Mouse (Mus musculus) spleen, postnatal 4 days (tissue): ENCODE measurements at regions not wholly inside any gene's neighbourhood (a gene's known extent, or its start where the extent isn't known, plus 50 kb on each side); places are given as distances from the start of the nearest gene placed in this dataset.
"Not testable (repeated sequence)": the region's sequence is repeated elsewhere in the genome, so short reads cannot be mapped to it uniquely, and the experiment has no call there.

Source experiments
- DNase-seq, 2 experiments: peaks; one replicate each; pipeline ENCODE4 v3.0.0; 2022; ENCODE audit warnings: low spot score in 2 of 2

- no peak for DNase-seq
Observed at GRCm38 (mm10) chr15:11479166-11479944, 79.9 kb upstream of the Tars start.

DNA sequence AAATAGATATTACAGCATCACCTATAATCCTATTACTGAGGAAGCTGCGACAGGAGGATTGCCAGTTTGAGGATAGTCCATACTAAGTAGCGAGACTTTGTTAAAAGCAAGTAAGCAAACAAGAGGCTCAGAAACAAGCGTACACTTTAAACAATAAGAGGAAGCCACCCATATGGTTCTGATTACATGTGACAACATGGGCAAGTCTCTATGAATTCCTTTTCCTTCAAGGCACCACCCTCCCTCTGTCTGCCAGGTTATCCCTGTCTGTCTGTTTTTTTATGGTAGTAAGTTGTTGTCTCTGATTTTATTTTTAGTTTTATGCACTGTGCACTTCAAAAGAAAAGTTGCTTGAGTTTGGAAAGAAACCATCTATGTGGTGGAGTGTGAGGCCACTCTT is 76.8 kb upstream of the Tars start:
- no peak for DNase-seq

- no peak for DNase-seq
Observed at GRCm38 (mm10) chr15:11463341-11463740, 63.9 kb upstream of the Tars start.

- not testable (repeated sequence) for DNase-seq
Observed at GRCm38 (mm10) chr15:11461575-11461974, 62.1 kb upstream of the Tars start.

- DNase-seq, result no peak
Observed at GRCm38 (mm10) chr15:11459306-11459705, 59.8 kb upstream of the Tars start.

- no peak for DNase-seq
Observed at GRCm38 (mm10) chr15:11457278-11457677, 57.8 kb upstream of the Tars start.

- DNase-seq, result no peak
Observed at GRCm38 (mm10) chr15:11455982-11456381, 56.5 kb upstream of the Tars start.

GRCm38 (mm10) chr15:11455366-11455785 is 55.9 kb upstream of the Tars start:
- DNase-seq, result no peak

GRCm38 (mm10) chr15:11453997-11454396 is 54.5 kb upstream of the Tars start:
- DNase-seq, result no peak

DNA sequence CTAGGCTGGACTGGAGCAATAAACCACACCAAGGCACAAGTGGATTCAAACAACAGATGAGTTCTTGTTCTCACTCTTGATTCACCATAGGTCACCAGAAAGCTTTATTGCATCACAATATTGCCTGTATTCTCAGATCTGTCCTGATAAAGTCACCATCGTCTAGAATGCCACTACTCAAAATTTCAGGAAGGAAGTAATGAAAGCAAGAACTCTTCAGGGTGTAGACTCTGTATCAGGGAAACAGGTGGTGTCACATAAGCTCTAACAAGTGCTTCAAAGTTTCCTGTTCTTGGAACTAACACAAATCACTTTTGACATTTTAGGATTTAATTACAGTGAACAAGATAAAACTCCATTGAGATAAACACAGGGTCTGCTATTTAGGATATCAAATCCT is 52.2 kb upstream of the Tars start:
- no peak for DNase-seq
